Mouse (Mus musculus): ENCODE data around the gene Acap2. TPM values are rescaled to one million over a fixed set of nuclear protein-coding genes. Genes with fewer than 3 reads are reported as not detected.
A peak's percentile ranks its signal among the peaks of the same experiment; 100 is the strongest.

Acap2 gene
- total and polyA plus RNA-seq, 2 experiments: 4.4 to 12.7 TPM

DNA sequence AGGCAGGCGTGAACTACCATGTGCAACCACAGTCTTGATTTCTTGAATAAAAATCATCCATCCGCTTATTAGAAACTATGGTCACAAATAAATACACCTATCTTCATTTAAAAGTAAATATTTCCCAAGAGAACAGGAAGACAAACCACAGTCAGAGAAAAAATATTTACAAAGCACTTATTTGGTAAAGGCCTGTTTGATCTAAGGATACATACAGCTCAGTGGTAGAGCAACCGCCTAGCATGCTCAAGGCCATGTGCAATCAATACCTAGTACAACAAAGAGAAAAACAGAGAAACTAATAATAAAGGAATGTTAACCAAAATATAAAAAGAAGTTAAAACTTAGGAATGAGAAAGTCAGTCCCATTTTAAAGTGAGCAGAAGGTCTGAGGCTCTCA, 28.8 kb downstream of the Acap2 start:
- no peaks in the 10 kb centered on the region for H3K36me3 ChIP-seq (ENCODE audit: control insufficient read depth, insufficient read depth, low read length)
- H3K79me2 ChIP-seq (ENCODE audit: control insufficient read depth, insufficient read depth, low read length): peaks cover 59% of the 10 kb centered on the region
- no peak overlapping the region for H3K4me3 ChIP-seq (ENCODE audit: insufficient read depth, low read depth, low read length)
- TF ChIP-seq POLR2A (IDR thresholded peaks at IDR 0.05; ENCODE audit: extremely low read depth, insufficient read depth, low read length) (no peak), CTCF (IDR thresholded peaks at IDR 0.05; ENCODE audit: low read depth, low read length) (no peak)
- 0 out of 2 replicates have a peak overlapping the region, but pooled peaks have one; percentile 36 for H3K27ac ChIP-seq (replicated peaks; ENCODE audit: insufficient read depth, low read depth, low read length)
- DNase-seq (ENCODE audit: extremely low read depth, low read depth, low spot score): peak; percentile 68
- H3K4me1 ChIP-seq (ENCODE audit: control insufficient read depth, insufficient read depth, low read length): peaks cover 24% of the 10 kb centered on the region
- no peak overlapping the region for H3K9ac ChIP-seq (ENCODE audit: low read depth, low read length)
- WGBS: 35% methylated on average over 3 of the region's 3 CpGs
- H3K27me3 ChIP-seq (ENCODE audit: control insufficient read depth, insufficient read depth, low read length): no peaks in the 10 kb centered on the region

GRCm38 (mm10) chr16:31171418-31171817, 29.6 kb downstream of the Acap2 start:
- no peak for DNase-seq (ENCODE audit: extremely low read depth, low read depth, low spot score)
- no peaks in the 10 kb centered on the region for H3K27me3 ChIP-seq (ENCODE audit: control insufficient read depth, insufficient read depth, low read length)
- peaks cover 59% of the 10 kb centered on the region for H3K79me2 ChIP-seq (ENCODE audit: control insufficient read depth, insufficient read depth, low read length)
- H3K36me3 ChIP-seq (ENCODE audit: control insufficient read depth, insufficient read depth, low read length): no peaks in the 10 kb centered on the region
- no peak overlapping the region for H3K27ac ChIP-seq (replicated peaks; ENCODE audit: insufficient read depth, low read depth, low read length)
- peaks cover 22% of the 10 kb centered on the region for H3K4me1 ChIP-seq (ENCODE audit: control insufficient read depth, insufficient read depth, low read length)
- TF ChIP-seq CTCF (IDR thresholded peaks at IDR 0.05; ENCODE audit: low read depth, low read length) (no peak), POLR2A (IDR thresholded peaks at IDR 0.05; ENCODE audit: extremely low read depth, insufficient read depth, low read length) (no peak)
- no peak overlapping the region for H3K9ac ChIP-seq (ENCODE audit: low read depth, low read length)
- no peak overlapping the region for H3K4me3 ChIP-seq (ENCODE audit: insufficient read depth, low read depth, low read length)

DNA sequence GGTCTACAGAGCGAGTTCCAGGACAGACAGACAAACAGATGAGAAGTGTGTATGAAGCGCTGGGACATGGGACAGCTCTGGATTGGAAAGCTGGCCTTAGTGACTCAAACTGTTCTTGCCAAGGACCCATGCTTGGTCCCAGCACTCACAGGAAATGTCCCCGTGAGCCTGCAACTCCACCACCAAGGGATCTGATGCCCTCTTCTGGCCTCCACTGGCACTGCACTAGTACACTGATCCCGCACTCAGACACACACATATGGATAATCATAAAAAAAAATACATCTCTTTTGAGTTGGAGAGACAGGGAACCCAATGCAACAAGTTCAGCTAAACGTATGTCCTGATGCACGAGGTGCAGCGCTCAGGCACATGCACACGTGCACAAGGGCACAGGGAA, 30.7 kb downstream of the Acap2 start:
- peaks cover 28% of the 10 kb centered on the region for H3K4me1 ChIP-seq (ENCODE audit: control insufficient read depth, insufficient read depth, low read length)
- H3K27ac ChIP-seq (replicated peaks; ENCODE audit: insufficient read depth, low read depth, low read length): no peak overlapping the region
- no peak overlapping the region for H3K4me3 ChIP-seq (ENCODE audit: insufficient read depth, low read depth, low read length)
- TF ChIP-seq CTCF (IDR thresholded peaks at IDR 0.05; ENCODE audit: low read depth, low read length): peak; percentile 62
- TF ChIP-seq POLR2A (IDR thresholded peaks at IDR 0.05; ENCODE audit: extremely low read depth, insufficient read depth, low read length): no peak
- no peaks in the 10 kb centered on the region for H3K36me3 ChIP-seq (ENCODE audit: control insufficient read depth, insufficient read depth, low read length)
- no peaks in the 10 kb centered on the region for H3K27me3 ChIP-seq (ENCODE audit: control insufficient read depth, insufficient read depth, low read length)
- peaks cover 52% of the 10 kb centered on the region for H3K79me2 ChIP-seq (ENCODE audit: control insufficient read depth, insufficient read depth, low read length)
- DNase-seq (ENCODE audit: extremely low read depth, low read depth, low spot score): no peak
- no peak overlapping the region for H3K9ac ChIP-seq (ENCODE audit: low read depth, low read length)
- WGBS: 95% methylated on average over 8 of the region's 8 CpGs

DNA sequence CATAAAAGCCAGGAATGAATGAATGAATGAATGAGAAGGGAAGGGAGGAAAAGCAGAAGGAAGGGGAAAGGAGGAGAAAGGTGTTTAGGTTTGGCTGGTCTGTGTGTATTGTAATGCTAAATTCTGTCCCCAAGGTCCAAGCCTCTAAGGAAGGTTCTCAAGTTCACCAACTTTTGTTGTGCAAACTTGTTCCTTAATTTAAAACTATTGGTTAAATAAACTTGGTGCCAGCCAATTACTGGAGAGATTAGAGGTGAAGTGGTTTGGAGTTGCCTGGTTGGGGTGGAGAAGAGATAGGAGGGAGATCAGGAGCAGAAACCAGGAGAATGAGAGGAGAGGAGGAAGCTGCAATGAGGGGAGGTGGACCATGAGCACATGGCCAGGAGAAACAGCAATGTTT, 31.4 kb downstream of the Acap2 start:
- peak; percentile 37 for DNase-seq (ENCODE audit: extremely low read depth, low read depth, low spot score)
- Histone ChIP-seq H3K27ac (replicated peaks; ENCODE audit: insufficient read depth, low read depth, low read length) (no peak overlapping the region), H3K4me3 (ENCODE audit: insufficient read depth, low read depth, low read length) (no peak overlapping the region), H3K9ac (ENCODE audit: low read depth, low read length) (no peak overlapping the region), H3K27me3 (ENCODE audit: control insufficient read depth, insufficient read depth, low read length) (no peaks in the 10 kb centered on the region), H3K4me1 (ENCODE audit: control insufficient read depth, insufficient read depth, low read length) (peaks cover 31% of the 10 kb centered on the region), H3K36me3 (ENCODE audit: control insufficient read depth, insufficient read depth, low read length) (no peaks in the 10 kb centered on the region), H3K79me2 (ENCODE audit: control insufficient read depth, insufficient read depth, low read length) (peaks cover 45% of the 10 kb centered on the region)
- TF ChIP-seq POLR2A (IDR thresholded peaks at IDR 0.05; ENCODE audit: extremely low read depth, insufficient read depth, low read length): no peak
- no peak for TF ChIP-seq CTCF (IDR thresholded peaks at IDR 0.05; ENCODE audit: low read depth, low read length)

DNA sequence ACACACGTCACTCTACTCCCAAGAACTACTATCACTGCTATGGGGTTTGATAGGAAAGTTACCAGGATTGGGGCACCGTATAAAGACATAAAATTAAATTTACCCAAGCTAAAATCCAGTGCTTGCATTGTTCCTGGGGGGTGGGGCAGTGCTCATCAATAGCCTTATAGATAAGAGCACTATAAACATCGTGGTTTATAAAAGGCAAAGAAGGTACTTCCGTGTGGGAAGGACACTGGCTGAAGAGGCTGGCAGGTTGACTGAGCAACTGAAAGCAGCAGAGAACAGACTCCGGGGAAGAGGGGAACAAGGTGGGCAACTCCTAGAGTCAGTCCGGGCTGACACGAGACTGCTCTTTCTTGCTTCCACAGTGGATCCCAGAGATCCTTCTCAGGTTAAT, 33.1 kb downstream of the Acap2 start:
- Histone ChIP-seq H3K36me3 (ENCODE audit: control insufficient read depth, insufficient read depth, low read length) (no peaks in the 10 kb centered on the region), H3K27me3 (ENCODE audit: control insufficient read depth, insufficient read depth, low read length) (no peaks in the 10 kb centered on the region), H3K9ac (ENCODE audit: low read depth, low read length) (no peak overlapping the region), H3K4me1 (ENCODE audit: control insufficient read depth, insufficient read depth, low read length) (peaks cover 41% of the 10 kb centered on the region), H3K79me2 (ENCODE audit: control insufficient read depth, insufficient read depth, low read length) (peaks cover 53% of the 10 kb centered on the region), H3K27ac (replicated peaks; ENCODE audit: insufficient read depth, low read depth, low read length) (no peak overlapping the region), H3K4me3 (ENCODE audit: insufficient read depth, low read depth, low read length) (no peak overlapping the region)
- no peak for DNase-seq (ENCODE audit: extremely low read depth, low read depth, low spot score)
- TF ChIP-seq POLR2A (IDR thresholded peaks at IDR 0.05; ENCODE audit: extremely low read depth, insufficient read depth, low read length): no peak
- TF ChIP-seq CTCF (IDR thresholded peaks at IDR 0.05; ENCODE audit: low read depth, low read length): no peak
- WGBS: 59% methylated on average over 7 of the region's 7 CpGs

GRCm38 (mm10) chr16:31167017-31167887, 33.8 kb downstream of the Acap2 start:
- WGBS: 68% methylated on average over 10 of the region's 10 CpGs
- H3K4me1 ChIP-seq (ENCODE audit: control insufficient read depth, insufficient read depth, low read length): peaks cover 37% of the 10 kb centered on the region

More at GRCm38 (mm10) chr16:31167017-31167887, 33.8 kb downstream of the Acap2 start:
- TF ChIP-seq CTCF (IDR thresholded peaks at IDR 0.05; ENCODE audit: low read depth, low read length) (no peak), POLR2A (IDR thresholded peaks at IDR 0.05; ENCODE audit: extremely low read depth, insufficient read depth, low read length) (no peak)
- no peak overlapping the region for H3K9ac ChIP-seq (ENCODE audit: low read depth, low read length)
- H3K79me2 ChIP-seq (ENCODE audit: control insufficient read depth, insufficient read depth, low read length): peaks cover 54% of the 10 kb centered on the region
- H3K4me3 ChIP-seq (ENCODE audit: insufficient read depth, low read depth, low read length): no peak overlapping the region
- no peak for DNase-seq (ENCODE audit: extremely low read depth, low read depth, low spot score)
- H3K27me3 ChIP-seq (ENCODE audit: control insufficient read depth, insufficient read depth, low read length): no peaks in the 10 kb centered on the region
- H3K27ac ChIP-seq (replicated peaks; ENCODE audit: insufficient read depth, low read depth, low read length): no peak overlapping the region
- no peaks in the 10 kb centered on the region for H3K36me3 ChIP-seq (ENCODE audit: control insufficient read depth, insufficient read depth, low read length)

Data from liver, adult 2 months (tissue).